Mouse (Mus musculus): ENCODE measurements around the gene Psmd11. TPM values are rescaled to one million over a fixed set of nuclear protein-coding genes. Genes with fewer than 3 reads are reported as not detected.
"Not testable (repeated sequence)": the region's sequence is repeated elsewhere in the genome, so short reads cannot be mapped to it uniquely, and the experiment has no call there.

Psmd11 gene
- polyA plus RNA-seq (2012; rRNA removed) = 13.1 and 24.9 TPM in 2 replicates

GRCm38 (mm10) chr11:80428381-80429008, at the start of gene Psmd11:
Gene Psmd11, plus strand, starts transcription at chr11:80428615.
- peak within 1 kb of the TSS; percentile 41; the same call in 1 of the 2 replicates for H3K27ac ChIP-seq (ENCODE audit: insufficient read depth, low read depth, low read length)
- WGBS = under 1% methylated on average over 57 of the region's 58 CpGs
- no peaks in the 10 kb centered on the region for H3K27me3 ChIP-seq (ENCODE audit: control insufficient read depth, insufficient read depth, low read length)
- peak within 1 kb of the TSS; percentile 74 for H3K4me3 ChIP-seq (ENCODE audit: low read depth, low read length)
- peaks cover 13% of the 10 kb centered on the region for H3K36me3 ChIP-seq (ENCODE audit: control insufficient read depth, insufficient read depth, low read length)
- peaks cover 4% of the 10 kb centered on the region for H3K4me1 ChIP-seq (ENCODE audit: control insufficient read depth, insufficient read depth, insufficient read length, low read length)
- TF ChIP-seq POLR2A (IDR thresholded peaks at IDR 0.05; ENCODE audit: low read depth, low read length) = peak; percentile 68; the same call in 1 of the 2 replicates
- TF ChIP-seq CTCF (IDR thresholded peaks at IDR 0.05; ENCODE audit: extremely low read depth, insufficient read length, insufficient replicate concordance, low read depth, low read length) = peak; percentile 66; the same call in 1 of the 2 replicates

GRCm38 (mm10) chr11:80379184-80379583, 49.2 kb upstream of the Psmd11 start:
- H3K36me3 ChIP-seq (ENCODE audit: control insufficient read depth, insufficient read depth, low read length); H3K4me1 ChIP-seq (ENCODE audit: control insufficient read depth, insufficient read depth, insufficient read length, low read length); H3K27me3 ChIP-seq (ENCODE audit: control insufficient read depth, insufficient read depth, low read length); H3K27ac ChIP-seq (ENCODE audit: insufficient read depth, low read depth, low read length); H3K4me3 ChIP-seq (ENCODE audit: low read depth, low read length): not testable (repeated sequence)
- WGBS = 91% methylated on average over 7 of the region's 7 CpGs

- Histone ChIP-seq H3K27ac (ENCODE audit: insufficient read depth, low read depth, low read length) (peak overlapping the region; percentile 76), H3K4me1 (ENCODE audit: control insufficient read depth, insufficient read depth, insufficient read length, low read length) (0 out of 2 replicates have a peak, but pooled peaks cover 3% of the 10 kb centered on the region), H3K36me3 (ENCODE audit: control insufficient read depth, insufficient read depth, low read length) (peaks cover 9% of the 10 kb centered on the region), H3K4me3 (ENCODE audit: low read depth, low read length) (peak overlapping the region; percentile 93), H3K27me3 (ENCODE audit: control insufficient read depth, insufficient read depth, low read length) (no peaks in the 10 kb centered on the region)
- TF ChIP-seq CTCF (IDR thresholded peaks at IDR 0.05; ENCODE audit: extremely low read depth, insufficient read length, insufficient replicate concordance, low read depth, low read length) (no peak), POLR2A (IDR thresholded peaks at IDR 0.05; ENCODE audit: low read depth, low read length) (no peak)
- under 1% methylated on average over 12 of the region's 12 CpGs for WGBS
Measured at GRCm38 (mm10) chr11:80382626-80383018, 45.8 kb upstream of the Psmd11 start.

- peak; percentile 6; the same call in 1 of the 2 replicates for TF ChIP-seq CTCF (IDR thresholded peaks at IDR 0.05; ENCODE audit: extremely low read depth, insufficient read length, insufficient replicate concordance, low read depth, low read length)
- TF ChIP-seq POLR2A (IDR thresholded peaks at IDR 0.05; ENCODE audit: low read depth, low read length) = peak; percentile 87; the same call in 1 of the 2 replicates
- peaks cover 10% of the 10 kb centered on the region for H3K36me3 ChIP-seq (ENCODE audit: control insufficient read depth, insufficient read depth, low read length)
- peak within 1 kb of the TSS; percentile 83 for H3K27ac ChIP-seq (ENCODE audit: insufficient read depth, low read depth, low read length)
- WGBS = under 1% methylated on average over 33 of the region's 33 CpGs
- 0 out of 2 replicates have a peak, but pooled peaks cover 3% of the 10 kb centered on the region for H3K4me1 ChIP-seq (ENCODE audit: control insufficient read depth, insufficient read depth, insufficient read length, low read length)
- H3K4me3 ChIP-seq (ENCODE audit: low read depth, low read length) = peak within 1 kb of the TSS; percentile 93
- no peaks in the 10 kb centered on the region for H3K27me3 ChIP-seq (ENCODE audit: control insufficient read depth, insufficient read depth, low read length)
Measured at GRCm38 (mm10) chr11:80383019-80383625, 45.3 kb upstream of the Psmd11 start, which contains the start of gene Zfp207. Gene Zfp207, plus strand, starts transcription at chr11:80383279.

- Histone ChIP-seq H3K27ac (ENCODE audit: insufficient read depth, low read depth, low read length) (peak overlapping the region; percentile 83), H3K27me3 (ENCODE audit: control insufficient read depth, insufficient read depth, low read length) (no peaks in the 10 kb centered on the region), H3K4me3 (ENCODE audit: low read depth, low read length) (peak overlapping the region; percentile 93), H3K36me3 (ENCODE audit: control insufficient read depth, insufficient read depth, low read length) (peaks cover 13% of the 10 kb centered on the region), H3K4me1 (ENCODE audit: control insufficient read depth, insufficient read depth, insufficient read length, low read length) (0 out of 2 replicates have a peak, but pooled peaks cover 3% of the 10 kb centered on the region)
- under 1% methylated on average over 20 of the region's 20 CpGs for WGBS
- TF ChIP-seq POLR2A (IDR thresholded peaks at IDR 0.05; ENCODE audit: low read depth, low read length) (no peak; the same call in 1 of the 2 replicates), CTCF (IDR thresholded peaks at IDR 0.05; ENCODE audit: extremely low read depth, insufficient read length, insufficient replicate concordance, low read depth, low read length) (0 out of 2 replicates have a peak, but pooled peaks have one; percentile 5)
Measured at GRCm38 (mm10) chr11:80383626-80384046, 44.8 kb upstream of the Psmd11 start.

- no peak for TF ChIP-seq CTCF (IDR thresholded peaks at IDR 0.05; ENCODE audit: extremely low read depth, insufficient read length, insufficient replicate concordance, low read depth, low read length)
- 0 out of 2 replicates have a peak, but pooled peaks cover 3% of the 10 kb centered on the region for H3K4me1 ChIP-seq (ENCODE audit: control insufficient read depth, insufficient read depth, insufficient read length, low read length)
- no peaks in the 10 kb centered on the region for H3K27me3 ChIP-seq (ENCODE audit: control insufficient read depth, insufficient read depth, low read length)
- peak overlapping the region; percentile 61 for H3K4me3 ChIP-seq (ENCODE audit: low read depth, low read length)
- H3K36me3 ChIP-seq (ENCODE audit: control insufficient read depth, insufficient read depth, low read length) = peaks cover 18% of the 10 kb centered on the region
- no peak overlapping the region for H3K27ac ChIP-seq (ENCODE audit: insufficient read depth, low read depth, low read length)
Measured at GRCm38 (mm10) chr11:80384461-80384860, 44.0 kb upstream of the Psmd11 start.

GRCm38 (mm10) chr11:80385055-80385454, 43.4 kb upstream of the Psmd11 start:
- 3% methylated on average over 4 of the region's 4 CpGs for WGBS
- 0 out of 2 replicates have a peak, but pooled peaks cover 3% of the 10 kb centered on the region for H3K4me1 ChIP-seq (ENCODE audit: control insufficient read depth, insufficient read depth, insufficient read length, low read length)
- H3K27me3 ChIP-seq (ENCODE audit: control insufficient read depth, insufficient read depth, low read length) = no peaks in the 10 kb centered on the region
- TF ChIP-seq CTCF (IDR thresholded peaks at IDR 0.05; ENCODE audit: extremely low read depth, insufficient read length, insufficient replicate concordance, low read depth, low read length) = no peak
- no peak for TF ChIP-seq POLR2A (IDR thresholded peaks at IDR 0.05; ENCODE audit: low read depth, low read length)
- peaks cover 24% of the 10 kb centered on the region for H3K36me3 ChIP-seq (ENCODE audit: control insufficient read depth, insufficient read depth, low read length)
- peak overlapping the region; percentile 39; the same call in 1 of the 2 replicates for H3K4me3 ChIP-seq (ENCODE audit: low read depth, low read length)
- no peak overlapping the region for H3K27ac ChIP-seq (ENCODE audit: insufficient read depth, low read depth, low read length)
